Mouse (Mus musculus) heart, postnatal 0 days (tissue): ENCODE measurements around the gene Timm22. TPM values are rescaled to one million over a fixed set of nuclear protein-coding genes. Genes with fewer than 3 reads are reported as not detected.

ENCODE experiments used
- ATAC-seq: fragments of 200-750 bp; cut with Nextera tagmentation; 2 replicates; pipeline ENCODE4 v1.8.0; 2017; ENCODE audit warnings: low read depth, moderate number of reproducible peaks, moderate library complexity; ENCODE audit not compliant: insufficient read depth
- DNase-seq: peaks from one replicate; pipeline ENCODE4 v3.0.0-alpha.2; 2016; ENCODE audit warnings: low spot score
- H3K27ac ChIP-seq: fragments of 300-500 bp; sonication (generic); 2 replicates; pipeline ENCODE4 v1.5.1; 2014; ENCODE audit warnings: low read depth, mild to moderate bottlenecking
- H3K27me3 ChIP-seq: fragments of 300-500 bp; sonication (generic); 2 replicates; pipeline ENCODE4 v1.6.1; 2014; ENCODE audit warnings: low read length, mixed read lengths; ENCODE audit not compliant: control insufficient read depth, insufficient read depth
- H3K36me3 ChIP-seq: fragments of 300-500 bp; sonication (generic); replicated peaks from 2 replicates; pipeline ENCODE4 v1.6.1; 2014; ENCODE audit warnings: low read length, mixed read lengths; ENCODE audit not compliant: control insufficient read depth, insufficient read depth
- H3K4me1 ChIP-seq: fragments of 300-500 bp; sonication (generic); 2 replicates; pipeline ENCODE4 v1.6.1; 2014; ENCODE audit warnings: antibody characterized with exemption; ENCODE audit not compliant: control insufficient read depth, insufficient read depth
- H3K4me2 ChIP-seq: fragments of 300-500 bp; sonication (generic); 2 replicates; pipeline ENCODE4 v1.6.1; 2014; ENCODE audit warnings: low read depth, mild to moderate bottlenecking, low read length, moderate library complexity
- H3K4me3 ChIP-seq: fragments of 300-500 bp; sonication (generic); 2 replicates; pipeline ENCODE4 v1.5.1; 2014; ENCODE audit warnings: low read depth, low read length
- H3K9ac ChIP-seq: fragments of 300-500 bp; sonication (generic); replicated peaks from 2 replicates; pipeline ENCODE4 v1.6.1; 2014; ENCODE audit warnings: low read depth, low read length, mixed read lengths
- H3K9me3 ChIP-seq: fragments of 300-500 bp; sonication (generic); replicated peaks from 2 replicates; pipeline ENCODE4 v1.6.1; 2016; ENCODE audit warnings: low read length; ENCODE audit not compliant: control insufficient read depth
- CTCF ChIP-seq: IDR thresholded peaks from 2 replicates; pipeline ENCODE4 v1.5.1; 2016; ENCODE audit warnings: antibody characterized with exemption, control low read depth, low read depth
- EP300 ChIP-seq: IDR thresholded peaks from 2 replicates; pipeline ENCODE4 v1.6.1; 2016; ENCODE audit warnings: antibody characterized with exemption, low read depth
- WGBS: fragments of 180-500 bp; shearing (Covaris S2); extraction: QIAGEN DNeasy Blood & Tissue Kit; methylation state at CpG from one replicate; pipeline ENCODE4 v1.1.7; 2014; 5-methylcytosine and 5-hydroxymethylcytosine counted together
- polyA plus RNA-seq: library from polyadenylated mRNA; unstranded; fragments of >200 nt; fragmentation: Nextera tagmentation; extraction: Ambion mirVana; gene quantifications from 2 replicates; pipeline ENCODE4 v1.2.1, GENCODE M21; 2015
- total RNA-seq: library from RNA; depleted of rRNA; stranded (reverse); fragments of >200 nt; gene quantifications from 2 replicates; pipeline ENCODE4 v1.2.3, GENCODE M21; 2014; ENCODE audit warnings: low replicate concordance

The Timm22 gene
- total and polyA plus RNA-seq, 2 experiments from 2014 or later = 20.1 to 90.5 TPM

- Histone ChIP-seq H3K9ac (no peak overlapping the region), H3K27me3 (no peaks in the 10 kb centered on the region), H3K36me3 (no peaks in the 10 kb centered on the region), H3K9me3 (no peaks in the 10 kb centered on the region), H3K4me2 (no peak overlapping the region), H3K27ac (no peak overlapping the region), H3K4me1 (peaks cover 16% of the 10 kb centered on the region; the same call in 1 of the 2 replicates), H3K4me3 (no peak overlapping the region)
- ATAC-seq = no peak
- 88% methylated on average over 13 of the region's 13 CpGs for WGBS
- TF ChIP-seq EP300 (no peak), CTCF (no peak)
- no peak for DNase-seq
Measured at GRCm38 (mm10) chr11:76382711-76383324, 23.9 kb upstream of the Timm22 start.

- H3K4me3 ChIP-seq = no peak overlapping the region
- ATAC-seq (no peak), DNase-seq (no peak)
- no peak overlapping the region for H3K9ac ChIP-seq
- H3K36me3 ChIP-seq = no peaks in the 10 kb centered on the region
- H3K4me2 ChIP-seq = no peak overlapping the region
- H3K9me3 ChIP-seq = no peaks in the 10 kb centered on the region
- 78% methylated on average over 5 of the region's 5 CpGs for WGBS
- H3K4me1 ChIP-seq = peaks cover 16% of the 10 kb centered on the region; the same call in 1 of the 2 replicates
- peak overlapping the region; percentile 20; the same call in 1 of the 2 replicates for H3K27ac ChIP-seq
- no peaks in the 10 kb centered on the region for H3K27me3 ChIP-seq
- TF ChIP-seq EP300 (no peak), CTCF (no peak)
Measured at GRCm38 (mm10) chr11:76384307-76384706, 22.4 kb upstream of the Timm22 start.

- peak overlapping the region; percentile 20; the same call in 1 of the 2 replicates for H3K27ac ChIP-seq
- no peak for DNase-seq
- WGBS = 86% methylated on average over 4 of the region's 4 CpGs
Measured at GRCm38 (mm10) chr11:76385017-76385416, 21.7 kb upstream of the Timm22 start.

GRCm38 (mm10) chr11:76385746-76386145 lies 21.0 kb upstream of the Timm22 start:
- no peak for ATAC-seq
- H3K9ac ChIP-seq = no peak overlapping the region
- no peak for DNase-seq
- no peak overlapping the region for H3K27ac ChIP-seq
- no peak overlapping the region for H3K4me2 ChIP-seq
- H3K4me1 ChIP-seq = 0 out of 2 replicates have a peak, but pooled peaks cover 3% of the 10 kb centered on the region
- WGBS = 70% methylated on average over 3 of the region's 3 CpGs
- H3K9me3 ChIP-seq = no peaks in the 10 kb centered on the region
- no peaks in the 10 kb centered on the region for H3K36me3 ChIP-seq
- TF ChIP-seq EP300 (no peak), CTCF (no peak)
- H3K27me3 ChIP-seq = no peaks in the 10 kb centered on the region
- no peak overlapping the region for H3K4me3 ChIP-seq

More at GRCm38 (mm10) chr11:76385017-76385416, 21.7 kb upstream of the Timm22 start:
- Histone ChIP-seq H3K4me3 (no peak overlapping the region), H3K36me3 (no peaks in the 10 kb centered on the region), H3K4me1 (peaks cover 9% of the 10 kb centered on the region; the same call in 1 of the 2 replicates), H3K9me3 (no peaks in the 10 kb centered on the region), H3K4me2 (no peak overlapping the region), H3K9ac (no peak overlapping the region), H3K27me3 (no peaks in the 10 kb centered on the region)
- TF ChIP-seq CTCF (no peak), EP300 (no peak)
- no peak for ATAC-seq

- Histone ChIP-seq H3K4me2 (no peak overlapping the region), H3K27ac (no peak overlapping the region), H3K4me1 (no peaks in the 10 kb centered on the region), H3K9ac (no peak overlapping the region), H3K9me3 (no peaks in the 10 kb centered on the region), H3K4me3 (no peak overlapping the region), H3K36me3 (no peaks in the 10 kb centered on the region), H3K27me3 (no peaks in the 10 kb centered on the region)
- ATAC-seq = no peak
- no peak for TF ChIP-seq EP300
- peak; percentile 25 for TF ChIP-seq CTCF
- DNase-seq = no peak
- 82% methylated on average over 1 of the region's 1 CpGs for WGBS
Measured at GRCm38 (mm10) chr11:76387097-76387496, 19.7 kb upstream of the Timm22 start.

- Histone ChIP-seq H3K4me1 (no peaks in the 10 kb centered on the region), H3K27me3 (no peaks in the 10 kb centered on the region), H3K9me3 (no peaks in the 10 kb centered on the region), H3K9ac (no peak overlapping the region), H3K4me3 (no peak overlapping the region), H3K4me2 (no peak overlapping the region), H3K27ac (no peak overlapping the region), H3K36me3 (no peaks in the 10 kb centered on the region)
- DNase-seq (no peak), ATAC-seq (no peak)
- no peak for TF ChIP-seq CTCF
- 80% methylated on average over 7 of the region's 7 CpGs for WGBS
Measured at GRCm38 (mm10) chr11:76388711-76389110, 18.0 kb upstream of the Timm22 start.
